Mouse (Mus musculus) urinary bladder, postnatal 14 days (tissue): ENCODE measurements around the gene Nek9.

Experiments used
- DNase-seq: peaks from one replicate; pipeline ENCODE4 v3.0.0; 2021; ENCODE audit warnings: low spot score

The Nek9 gene

GRCm38 (mm10) chr12:85263190-85263589 lies 76.0 kb downstream of the Nek9 start:
- DNase-seq, result no peak

- no peak for DNase-seq
Measured at GRCm38 (mm10) chr12:85262489-85262888, 76.7 kb downstream of the Nek9 start.

- DNase-seq, result no peak
Measured at GRCm38 (mm10) chr12:85257008-85257639, 82.0 kb downstream of the Nek9 start.

- no peak for DNase-seq
Measured at GRCm38 (mm10) chr12:85256074-85256751, 82.9 kb downstream of the Nek9 start.

GRCm38 (mm10) chr12:85252083-85252482 lies 87.1 kb downstream of the Nek9 start:
- no peak for DNase-seq
